Mouse (Mus musculus) adrenal gland, adult 2 months (tissue): ENCODE measurements around the gene Fads6. TPM values are rescaled to one million over a fixed set of nuclear protein-coding genes. Genes with fewer than 3 reads are reported as not detected.

Experiments
- DNase-seq: peaks from one replicate; pipeline ENCODE4 v3.0.0; 2021
- microRNA-seq, 2 experiments: library from miRNA; unstranded; fragments of <30 nt; microRNA quantifications; one replicate each; pipeline ENCODE4 v1.2.0; 2021
- polyA plus RNA-seq: library from polyadenylated mRNA; depleted of rRNA; stranded (reverse); fragments of >200 nt; gene quantifications from 2 replicates; pipeline ENCODE4 v1.2.3, GENCODE M21; 2012; rRNA removed
- total RNA-seq, 2 experiments: library from RNA; stranded (reverse); gene quantifications; 2 replicates each; pipeline ENCODE4 v1.2.3; 2021

Fads6 gene
- total and polyA plus RNA-seq, 3 experiments: 56.7 to 93.1 (median 76.5) TPM

- no peak for DNase-seq
Observed at GRCm38 (mm10) chr11:115250405-115251090, 46.9 kb downstream of the Fads6 start.

GRCm38 (mm10) chr11:115249721-115250404 lies 47.6 kb downstream of the Fads6 start:
- DNase-seq: peak; percentile 36

GRCm38 (mm10) chr11:115247945-115248344 lies 49.5 kb downstream of the Fads6 start:
- DNase-seq: no peak

DNA sequence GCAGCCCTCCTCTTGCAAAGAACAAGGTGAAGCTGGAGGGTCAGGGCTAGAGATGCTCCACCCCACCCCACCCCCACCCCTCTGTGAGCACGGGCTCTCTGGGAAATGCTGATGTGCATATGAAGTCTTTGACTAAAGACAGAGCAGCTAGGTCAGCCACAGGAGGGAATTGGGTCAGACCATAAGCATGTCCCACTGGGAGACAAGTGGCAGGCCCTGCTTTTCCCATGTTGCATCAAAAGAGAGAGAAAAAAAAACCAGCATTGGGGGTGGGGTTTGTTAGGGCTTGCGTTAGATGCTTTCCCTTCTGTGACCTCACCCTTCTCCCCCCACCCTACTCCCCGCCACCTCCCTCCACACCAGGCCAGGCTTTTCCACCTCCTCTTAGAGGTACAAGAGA lies 50.2 kb downstream of the Fads6 start:
- DNase-seq: no peak

GRCm38 (mm10) chr11:115246386-115246785 lies 51.1 kb downstream of the Fads6 start:
- DNase-seq: no peak

DNA sequence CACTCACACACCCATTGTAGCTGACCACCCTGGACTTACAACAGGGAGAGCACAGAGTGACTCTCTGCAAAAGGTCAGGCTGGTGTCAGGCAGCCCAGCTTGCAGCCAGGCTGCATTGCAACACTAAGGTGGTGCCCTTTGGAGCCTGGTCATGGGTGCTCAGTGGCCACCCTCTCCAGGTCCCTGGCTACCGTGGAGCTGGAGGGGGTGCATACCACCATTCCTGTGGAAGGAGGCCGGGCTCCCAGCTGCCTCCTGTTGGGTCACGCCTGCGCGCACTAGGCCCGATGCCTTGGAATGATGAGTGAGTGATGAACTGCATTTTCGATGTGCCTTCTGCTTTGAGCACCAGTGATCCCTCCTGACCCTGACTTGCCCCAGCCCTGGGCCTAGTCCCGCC lies 52.6 kb downstream of the Fads6 start:
- peak; percentile 49 for DNase-seq

DNA sequence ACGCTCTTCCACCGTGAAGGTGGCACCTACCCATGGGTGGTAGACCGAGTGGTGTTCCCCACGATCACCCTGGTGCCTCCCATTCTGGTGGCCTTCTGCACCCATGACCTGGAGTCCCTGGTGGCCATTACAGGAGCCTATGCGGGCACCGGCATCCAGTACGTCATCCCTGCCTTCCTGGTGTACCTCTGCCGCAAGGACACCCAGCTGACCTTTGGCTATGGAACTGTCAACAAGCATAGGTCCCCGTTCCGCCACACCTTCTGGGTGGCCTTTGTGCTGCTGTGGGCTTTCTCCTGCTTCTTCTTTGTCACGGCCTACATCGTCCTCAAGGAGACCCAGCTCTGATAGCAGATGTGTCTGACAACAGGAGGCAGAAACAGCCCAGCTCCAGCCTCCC lies 53.7 kb downstream of the Fads6 start:
- DNase-seq: no peak

GRCm38 (mm10) chr11:115242746-115243145 lies 54.7 kb downstream of the Fads6 start:
- DNase-seq: no peak

GRCm38 (mm10) chr11:115241402-115241801 lies 56.1 kb downstream of the Fads6 start:
- DNase-seq: peak; percentile 57

- DNase-seq: no peak
Observed at GRCm38 (mm10) chr11:115236570-115236969, 60.9 kb downstream of the Fads6 start.

DNA sequence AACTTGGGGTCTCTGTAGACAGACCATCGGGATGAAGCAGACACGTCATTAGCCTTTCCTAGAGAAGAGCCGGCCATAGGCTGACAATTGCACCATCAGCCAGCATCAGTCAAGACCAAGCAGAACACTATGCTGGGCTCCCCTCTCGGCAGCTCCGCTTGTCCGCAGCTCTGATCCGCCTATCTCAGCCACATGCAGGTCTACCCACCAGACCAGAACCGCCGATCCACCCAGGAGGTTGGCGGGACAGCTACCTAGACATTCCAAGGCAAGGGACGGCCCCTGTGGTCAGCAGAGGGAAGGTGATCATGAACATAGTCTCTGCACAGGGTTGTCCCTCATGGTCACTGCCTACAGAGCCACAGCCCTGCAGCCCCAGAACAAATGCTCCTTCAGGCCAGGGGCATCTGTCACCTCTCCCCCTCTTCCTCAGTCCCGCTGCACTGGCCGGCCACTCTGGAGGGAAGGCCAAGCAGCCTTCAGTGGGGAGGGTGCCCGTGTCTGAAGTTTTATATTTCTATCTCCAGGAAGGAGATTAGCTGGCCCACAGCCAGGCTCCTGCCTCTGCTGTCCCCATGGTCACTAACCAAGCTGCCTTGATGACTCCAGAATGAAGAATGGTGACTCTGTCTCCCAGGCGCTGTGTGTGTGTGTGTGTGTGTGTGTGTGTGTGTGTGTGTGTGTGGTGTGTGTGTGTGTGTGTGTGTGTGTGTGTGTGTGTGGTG lies 63.0 kb downstream of the Fads6 start:
- DNase-seq: peak; percentile 76

DNA sequence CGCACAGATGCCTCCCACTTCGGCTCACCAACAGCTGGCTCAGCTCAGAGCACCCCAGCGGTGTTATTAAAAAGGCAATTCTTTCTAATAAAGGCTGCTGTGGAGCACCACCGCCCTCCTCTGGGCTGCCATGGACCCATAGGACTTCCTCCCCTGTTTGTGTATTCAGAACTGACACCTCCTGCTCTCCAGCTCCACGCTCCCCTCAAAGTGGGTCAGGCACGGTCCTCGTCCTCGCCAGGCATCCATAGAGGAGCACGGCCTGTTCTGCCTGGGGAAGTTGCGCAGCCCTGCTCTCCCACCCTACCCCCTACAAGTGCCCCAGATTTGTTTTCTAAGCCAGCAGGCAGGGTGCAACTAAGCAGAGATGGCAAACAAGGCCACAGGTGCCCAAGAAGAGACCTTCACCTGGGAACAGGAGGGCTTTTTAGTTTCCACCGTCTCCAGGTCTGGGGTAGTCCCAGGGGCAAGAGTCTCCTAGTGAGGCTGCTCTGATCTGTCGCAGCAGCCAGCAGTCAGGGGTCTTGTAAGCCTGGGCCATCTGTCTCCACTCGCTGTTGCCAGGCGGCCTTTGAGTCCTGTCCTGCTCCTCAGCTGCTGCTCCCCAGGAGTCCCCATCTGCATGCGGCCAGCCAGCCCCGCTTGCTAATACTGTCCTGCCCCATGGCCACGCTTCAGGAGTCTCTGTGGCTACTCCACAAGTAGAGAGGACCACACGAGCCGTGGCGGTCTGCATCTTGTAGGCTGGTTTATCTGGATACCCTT lies 63.8 kb downstream of the Fads6 start:
- no peak for DNase-seq

DNA sequence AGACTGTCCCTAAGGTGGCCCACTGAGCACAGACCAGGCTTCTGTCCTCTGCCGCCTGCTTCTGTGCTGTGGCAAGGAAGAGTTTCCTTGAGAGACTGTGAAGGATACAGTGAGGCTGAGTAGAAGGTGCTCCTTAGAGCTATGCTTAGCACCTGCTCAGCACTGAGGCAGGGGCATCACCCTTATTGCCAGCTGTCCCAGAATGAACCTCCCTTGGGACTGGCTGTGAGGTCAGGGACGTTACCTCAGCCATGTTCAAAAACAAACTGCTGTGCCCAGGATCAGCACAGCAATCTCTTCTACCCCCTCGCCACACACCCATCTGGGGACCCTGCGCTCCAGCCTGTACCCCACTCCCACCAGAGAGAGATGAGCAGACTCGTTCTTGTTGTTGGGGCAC lies 64.6 kb downstream of the Fads6 start:
- DNase-seq: no peak

DNA sequence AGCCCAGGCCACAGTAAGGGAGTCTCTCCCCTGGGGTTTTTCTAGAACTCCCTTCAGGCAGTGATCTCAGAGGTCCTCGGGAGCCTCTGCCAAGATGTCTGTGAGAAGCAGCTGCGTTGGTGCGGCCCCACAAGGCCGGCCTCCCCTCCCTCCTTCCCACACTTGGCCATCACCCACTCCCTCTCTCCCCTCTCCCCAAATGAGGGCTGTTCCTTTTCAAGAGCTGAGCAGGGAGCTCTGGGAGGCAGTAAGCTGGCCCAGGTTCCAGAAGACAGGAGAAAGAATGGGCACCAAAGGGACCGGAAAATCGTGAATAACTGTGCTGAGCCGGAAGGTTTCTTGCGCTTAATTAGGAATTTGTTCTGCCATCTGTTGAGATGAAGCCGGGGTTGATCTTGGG lies 65.5 kb downstream of the Fads6 start:
- DNase-seq: peak; percentile 27

DNA sequence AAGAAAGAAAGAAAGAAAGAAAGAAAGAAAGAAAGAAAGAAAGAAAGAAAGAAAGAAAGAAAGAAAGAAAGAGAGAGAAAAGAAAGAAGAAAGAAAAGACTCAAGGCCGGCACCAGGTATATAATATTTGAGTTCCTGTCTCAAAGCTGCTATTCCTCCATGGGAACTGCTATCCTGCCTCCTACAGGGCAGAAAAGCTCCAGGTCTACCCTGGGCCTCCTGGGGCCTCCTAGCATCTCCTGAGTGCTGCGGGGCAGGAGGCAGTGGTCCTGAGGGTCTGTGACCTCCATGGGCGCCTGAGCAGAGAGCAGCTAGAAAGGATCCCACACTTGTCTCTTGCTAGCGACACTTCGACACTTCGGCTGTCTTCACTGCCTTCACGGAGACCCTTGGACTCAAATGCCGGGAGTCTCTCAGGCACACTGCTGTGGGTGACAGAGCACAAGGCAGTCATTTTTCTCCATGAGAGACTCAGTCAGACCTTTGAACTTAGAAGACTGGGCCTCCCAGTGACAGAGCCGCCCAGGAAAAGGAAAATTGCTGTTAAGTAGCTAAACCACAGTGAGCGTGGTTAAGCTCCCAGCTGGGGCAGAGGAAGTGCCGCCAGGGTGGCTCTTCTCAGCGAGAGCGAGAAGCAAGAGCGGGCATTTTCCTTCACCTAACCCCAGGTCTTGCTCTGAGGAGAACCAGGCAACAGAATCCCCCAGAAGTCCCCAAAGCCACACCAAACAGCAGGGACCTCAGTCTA lies 66.1 kb downstream of the Fads6 start:
- no peak for DNase-seq

Small RNAs within 50 kb of the gene (microRNA-seq; reads per million reads assigned to microRNA genes)
- 0 reads per million in 2 experiments for gene Gm25837

Other genes with a start within 250 kb of the Fads6 start
- gene Cd300ld3, start 249.3 kb downstream of the Fads6 start, total RNA-seq: 10 to 100 TPM in 1 of 2 experiments, 1 to 10 TPM in 1; 4.0 to 10.5 TPM
- 10.6 and 11.2 TPM in 2 replicates for gene Cd300ld3, start 249.3 kb downstream of the Fads6 start, polyA plus RNA-seq
- under 1 TPM; 0.78 to 0.86 TPM for gene Cd300e, start 235.5 kb downstream of the Fads6 start, total RNA-seq
- gene Cd300e, start 235.5 kb downstream of the Fads6 start, polyA plus RNA-seq: 0.04 TPM in 1 of 2 replicates, not detected in the other
- gene Rab37, start 206.2 kb downstream of the Fads6 start, total RNA-seq: under 1 TPM; 0.55 to 0.58 TPM
- 0.15 and 0.36 TPM in 2 replicates for gene Rab37, start 206.2 kb downstream of the Fads6 start, polyA plus RNA-seq
- under 1 TPM; 0.55 to 0.90 TPM for gene Cd300lf, start 163.7 kb downstream of the Fads6 start, total RNA-seq
- gene Cd300lf, start 163.7 kb downstream of the Fads6 start, polyA plus RNA-seq: 1.00 and 1.3 TPM in 2 replicates
- gene Slc9a3r1, start 134.3 kb downstream of the Fads6 start, total RNA-seq: 10 to 100 TPM; 15.6 to 26.2 TPM
- gene Slc9a3r1, start 134.3 kb downstream of the Fads6 start, polyA plus RNA-seq: 14.8 and 15.0 TPM in 2 replicates
- gene Tmem104, start 110.2 kb downstream of the Fads6 start, total RNA-seq: 10 to 100 TPM; 23.7 to 27.9 TPM
- 26.5 and 34.7 TPM in 2 replicates for gene Tmem104, start 110.2 kb downstream of the Fads6 start, polyA plus RNA-seq
- 10 to 100 TPM; 20.0 to 29.2 TPM for gene Nat9, start 109.8 kb downstream of the Fads6 start, total RNA-seq
- gene Nat9, start 109.8 kb downstream of the Fads6 start, polyA plus RNA-seq: 12.0 and 16.2 TPM in 2 replicates
- gene Grin2c, start 30.4 kb downstream of the Fads6 start, total RNA-seq: 1 to 10 TPM; 2.3 to 9.4 TPM
- gene Grin2c, start 30.4 kb downstream of the Fads6 start, polyA plus RNA-seq: 13.8 and 25.5 TPM in 2 replicates
- 1,000 to 10,000 TPM; 1,196 to 1,476 TPM for gene Fdxr, start 20.6 kb downstream of the Fads6 start, total RNA-seq
- gene Fdxr, start 20.6 kb downstream of the Fads6 start, polyA plus RNA-seq: 2,178 and 2,420 TPM in 2 replicates
- not detected for gene Otop2, start 9.5 kb upstream of the Fads6 start, total RNA-seq
- 0.12 TPM in 1 of 2 replicates, not detected in the other for gene Otop2, start 9.5 kb upstream of the Fads6 start, polyA plus RNA-seq
- gene Ush1g, start 24.4 kb upstream of the Fads6 start, total RNA-seq: under 1 TPM; 0.49 to 0.69 TPM
- gene Ush1g, start 24.4 kb upstream of the Fads6 start, polyA plus RNA-seq: 0.50 and 0.52 TPM in 2 replicates
- gene Otop3, start 37.1 kb upstream of the Fads6 start, total RNA-seq: not detected
- 0.07 TPM in 1 of 2 replicates, not detected in the other for gene Otop3, start 37.1 kb upstream of the Fads6 start, polyA plus RNA-seq
- 10 to 100 TPM; 23.8 to 25.0 TPM for gene Hid1, start 70.1 kb upstream of the Fads6 start, total RNA-seq
- gene Hid1, start 70.1 kb upstream of the Fads6 start, polyA plus RNA-seq: 27.1 and 27.3 TPM in 2 replicates
- 100 to 1,000 TPM in 1 of 2 experiments, 10 to 100 TPM in 1; 67.8 to 169 TPM for gene Cdr2l, start 84.3 kb upstream of the Fads6 start, total RNA-seq
- 63.0 and 75.9 TPM in 2 replicates for gene Cdr2l, start 84.3 kb upstream of the Fads6 start, polyA plus RNA-seq
- gene Mrpl58, start 106.1 kb upstream of the Fads6 start, total RNA-seq: 100 to 1,000 TPM; 163 to 165 TPM
- 96.1 and 100 TPM in 2 replicates for gene Mrpl58, start 106.1 kb upstream of the Fads6 start, polyA plus RNA-seq
- 100 to 1,000 TPM; 734 to 761 TPM for gene Atp5h, start 122.3 kb upstream of the Fads6 start, total RNA-seq
- gene Atp5h, start 122.3 kb upstream of the Fads6 start, polyA plus RNA-seq: 14.2 and 14.9 TPM in 2 replicates
- gene Kctd2, start 122.5 kb upstream of the Fads6 start, total RNA-seq: 10 to 100 TPM; 52.1 to 72.0 TPM
- 62.9 and 80.0 TPM in 2 replicates for gene Kctd2, start 122.5 kb upstream of the Fads6 start, polyA plus RNA-seq
- gene Trim80, start 142.9 kb upstream of the Fads6 start, total RNA-seq: under 1 TPM; 0.14 to 0.52 TPM
- gene Trim80, start 142.9 kb upstream of the Fads6 start, polyA plus RNA-seq: 0.55 and 0.59 TPM in 2 replicates
- under 1 TPM in 1 of 2 experiments, not detected in 1; 0.26 TPM for gene Slc16a5, start 164.8 kb upstream of the Fads6 start, total RNA-seq
- 0.32 TPM in 1 of 2 replicates, not detected in the other for gene Slc16a5, start 164.8 kb upstream of the Fads6 start, polyA plus RNA-seq
- gene Armc7, start 178.0 kb upstream of the Fads6 start, total RNA-seq: 10 to 100 TPM in 1 of 2 experiments, 1 to 10 TPM in 1; 6.3 to 11.5 TPM
- 17.1 and 17.8 TPM in 2 replicates for gene Armc7, start 178.0 kb upstream of the Fads6 start, polyA plus RNA-seq
- gene Nt5c, start 194.2 kb upstream of the Fads6 start, total RNA-seq: 100 to 1,000 TPM; 124 to 154 TPM
- 68.4 and 73.4 TPM in 2 replicates for gene Nt5c, start 194.2 kb upstream of the Fads6 start, polyA plus RNA-seq
- gene Jpt1, start 216.7 kb upstream of the Fads6 start, total RNA-seq: 100 to 1,000 TPM in 1 of 2 experiments, 10 to 100 TPM in 1; 71.8 to 109 TPM
- 100 and 102 TPM in 2 replicates for gene Jpt1, start 216.7 kb upstream of the Fads6 start, polyA plus RNA-seq
- gene Sumo2, start 238.6 kb upstream of the Fads6 start, total RNA-seq: 100 to 1,000 TPM; 241 to 251 TPM
- gene Sumo2, start 238.6 kb upstream of the Fads6 start, polyA plus RNA-seq: 15.9 and 18.9 TPM in 2 replicates